Mouse (Mus musculus) liver, embryonic 14.5 days (tissue): ENCODE results near the gene Ctxn1. TPM values are rescaled to one million over a fixed set of nuclear protein-coding genes. Genes with fewer than 3 reads are reported as not detected.

Experiments
- ATAC-seq: fragments of 200-750 bp; cut with Nextera tagmentation; 2 replicates; pipeline ENCODE4 v1.8.0; 2017; ENCODE audit warnings: moderate number of reproducible peaks, mild to moderate bottlenecking, moderate library complexity; ENCODE audit not compliant: insufficient read depth
- DNase-seq, 3 experiments: peaks; one replicate each; pipeline ENCODE4 v3.0.0-alpha.2; 2012 to 2013; ENCODE audit warnings: low read depth in 3 of 3, low spot score in 3 of 3
- H3K27ac ChIP-seq: fragments of 300-500 bp; sonication (generic); 2 replicates; pipeline ENCODE4 v1.5.1; 2014; ENCODE audit warnings: moderate library complexity, mild to moderate bottlenecking, control low read depth, inconsistent platforms
- H3K27me3 ChIP-seq: fragments of 300-500 bp; sonication (generic); 2 replicates; pipeline ENCODE4 v1.6.1; 2014; ENCODE audit warnings: mild to moderate bottlenecking, low read length, moderate library complexity; ENCODE audit not compliant: control insufficient read depth, insufficient read depth
- H3K36me3 ChIP-seq: fragments of 300-500 bp; sonication (generic); replicated peaks from 2 replicates; pipeline ENCODE4 v1.6.1; 2014; ENCODE audit warnings: low read depth; ENCODE audit not compliant: control insufficient read depth, insufficient read depth
- H3K4me1 ChIP-seq, 2 experiments: fragments of 200-500 bp in 1 of 2; fragments of 300-500 bp in 1 of 2; sonication (generic) in 1 of 2; replicated peaks; 2 replicates each; pipeline ENCODE4 v1.6.1; 2012 to 2014; ENCODE audit warnings: antibody characterized with exemption in 1 of 2, inconsistent platforms in 1 of 2, low read length in 1 of 2; ENCODE audit not compliant: control insufficient read depth in 2 of 2, insufficient read depth in 2 of 2
- H3K4me2 ChIP-seq: fragments of 300-500 bp; sonication (generic); 2 replicates; pipeline ENCODE4 v1.6.1; 2014; ENCODE audit warnings: low read depth, mild to moderate bottlenecking, control low read depth, moderate library complexity
- H3K4me3 ChIP-seq, 2 experiments: fragments of 200-500 bp in 1 of 2; fragments of 300-500 bp in 1 of 2; sonication (generic) in 1 of 2; 2 replicates each; pipeline ENCODE4 v1.5.1; 2012 to 2014; ENCODE audit warnings: low read depth in 2 of 2, low read length in 2 of 2, mild to moderate bottlenecking in 2 of 2, control low read depth in 1 of 2, inconsistent platforms in 1 of 2, moderate library complexity in 1 of 2; ENCODE audit not compliant: insufficient read depth in 1 of 2
- H3K9ac ChIP-seq: fragments of 300-500 bp; sonication (generic); replicated peaks from 2 replicates; pipeline ENCODE4 v1.6.1; 2014; ENCODE audit warnings: mild to moderate bottlenecking, control low read depth, moderate library complexity
- H3K9me3 ChIP-seq: fragments of 300-500 bp; sonication (generic); 2 replicates; pipeline ENCODE4 v1.6.1; 2016; ENCODE audit warnings: low read length, mixed read lengths; ENCODE audit not compliant: control insufficient read depth
- CTCF ChIP-seq: IDR thresholded peaks from 2 replicates; pipeline ENCODE4 v1.5.1; 2016; ENCODE audit warnings: antibody characterized with exemption, low read depth, control low read depth
- EP300 ChIP-seq: IDR thresholded peaks from 2 replicates; pipeline ENCODE4 v1.6.1; 2016; ENCODE audit warnings: antibody characterized with exemption, low read depth
- WGBS: fragments of 180-500 bp; shearing (Covaris S2); extraction: QIAGEN DNeasy Blood & Tissue Kit; methylation state at CpG from one replicate; pipeline ENCODE4 v1.1.7; 2014; ENCODE audit not compliant: insufficient replicate concordance; 5-methylcytosine and 5-hydroxymethylcytosine counted together
- polyA plus RNA-seq, 2 experiments: library from polyadenylated mRNA; depleted of rRNA in 1 of 2; stranded (reverse) in 1 of 2; unstranded in 1 of 2; fragments of >200 nt; fragmentation: Nextera tagmentation in 1 of 2; extraction: Ambion mirVana in 1 of 2; gene quantifications; 2 replicates each; pipeline versions ENCODE4 v1.2.1 to v1.2.3; 2012 to 2014

Ctxn1 gene
- polyA plus RNA-seq, 2 experiments, result 1.1 to 3.0 TPM

DNA sequence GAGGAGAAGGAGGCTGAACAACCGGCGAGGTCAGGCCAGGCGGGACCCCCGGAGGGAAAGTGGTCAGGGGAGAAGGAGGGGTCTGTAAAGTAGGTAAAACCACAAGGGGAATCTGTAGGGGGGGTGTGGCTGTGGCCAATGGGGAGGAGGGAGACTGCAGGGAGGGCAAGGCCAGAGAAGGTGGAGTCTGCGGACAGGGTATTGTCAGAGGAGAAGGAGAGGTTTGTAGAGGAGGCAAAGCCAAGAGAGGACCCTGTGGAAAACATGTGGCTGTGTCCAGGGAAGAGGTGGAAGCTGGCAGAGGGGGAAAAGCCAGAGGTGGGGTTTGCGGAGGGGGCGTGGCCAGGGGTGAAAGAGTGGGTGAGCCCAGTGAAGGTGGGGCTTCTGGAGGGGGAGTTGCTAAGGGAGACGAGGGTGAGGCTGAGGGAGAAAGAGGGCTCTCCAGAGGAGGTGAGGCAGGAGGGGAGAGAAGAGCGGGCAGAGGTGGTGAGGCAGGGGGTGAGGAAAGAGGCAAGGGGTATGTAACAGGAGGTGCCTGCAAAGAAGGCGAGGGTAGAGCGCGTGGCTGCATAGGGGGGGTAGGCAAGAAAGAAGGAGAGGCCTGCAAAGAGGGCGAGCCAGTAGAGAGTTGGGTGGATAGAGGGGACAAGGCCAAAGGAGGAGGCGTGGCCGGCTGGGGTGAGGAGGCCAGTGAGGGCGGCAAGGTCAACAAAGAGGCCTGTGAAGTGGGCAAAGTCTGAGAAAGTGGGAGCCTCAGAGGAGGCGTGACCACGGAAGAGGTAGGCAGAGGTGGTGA, 45.7 kb downstream of the Ctxn1 start:
- H3K36me3 ChIP-seq, result no peaks in the 10 kb centered on the region
- ATAC-seq (peak; percentile 67), DNase-seq (no peak)
- peak overlapping the region; percentile 65 for H3K4me2 ChIP-seq
- H3K27me3 ChIP-seq, result peaks cover 49% of the 10 kb centered on the region
- peaks cover 0 to 10% of the 10 kb centered on the region in 2 experiments; a peak in 2 of 4 replicates for H3K4me1 ChIP-seq
- peak overlapping the region; percentile 42 for H3K4me3 ChIP-seq
- H3K27ac ChIP-seq, result no peak overlapping the region
- H3K9me3 ChIP-seq, result no peaks in the 10 kb centered on the region
- TF ChIP-seq EP300 (no peak), CTCF (no peak)
- WGBS, result under 1% methylated on average over 18 of the region's 18 CpGs
- H3K9ac ChIP-seq, result no peak overlapping the region; the same call in 1 of the 2 replicates

DNA sequence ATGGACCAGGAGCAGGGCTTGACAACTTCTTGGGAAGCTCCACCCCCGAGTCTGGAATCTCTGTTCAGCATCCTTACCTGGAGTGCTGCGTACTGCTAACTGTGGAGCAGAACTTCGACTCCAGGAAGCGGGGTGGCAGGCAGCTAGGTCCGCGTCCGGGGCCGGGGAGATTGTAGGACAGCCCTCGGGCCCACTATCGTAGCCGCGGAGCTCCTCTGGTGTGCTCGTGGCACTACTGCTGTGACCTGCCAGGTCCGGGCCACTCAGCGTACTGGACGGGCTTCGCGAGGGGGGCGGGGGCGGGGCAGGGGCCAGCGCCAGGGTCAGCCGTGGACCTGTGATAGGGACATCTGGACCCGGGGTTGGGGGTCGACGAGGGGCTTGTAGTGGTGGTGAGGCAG, 46.3 kb downstream of the Ctxn1 start:
- TF ChIP-seq CTCF (no peak), EP300 (no peak)
- no peak for DNase-seq
- Histone ChIP-seq H3K36me3 (no peaks in the 10 kb centered on the region), H3K27me3 (peaks cover 44% of the 10 kb centered on the region), H3K9ac (no peak overlapping the region), H3K4me1 (peaks cover 0 to 10% of the 10 kb centered on the region in 2 experiments; a peak in 2 of 4 replicates), H3K27ac (no peak overlapping the region), H3K4me3 (peak overlapping the region; percentile 15 to 42; a peak in 3 of 4 replicates), H3K4me2 (peak overlapping the region; percentile 65), H3K9me3 (no peaks in the 10 kb centered on the region)
- 1% methylated on average over 25 of the region's 25 CpGs for WGBS
- peak; percentile 21; the same call in 1 of the 2 replicates for ATAC-seq

DNA sequence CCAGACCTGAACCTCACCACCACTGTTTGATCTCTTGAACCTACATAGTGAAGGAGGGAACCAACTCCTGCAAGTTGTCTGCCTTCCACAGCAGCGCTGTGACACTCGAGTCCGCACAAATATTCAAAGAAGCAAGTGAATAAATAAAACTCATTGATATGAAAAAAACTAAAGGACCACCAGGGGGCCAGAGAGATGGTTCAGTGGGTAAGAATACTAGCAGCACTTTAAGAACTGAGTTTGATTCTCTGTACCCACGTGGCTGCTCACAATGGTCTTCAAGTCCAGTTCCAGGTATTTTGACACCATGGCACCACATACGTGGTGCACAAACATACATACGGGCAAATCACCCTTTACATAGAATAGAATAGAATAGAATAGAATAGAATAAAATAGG, 48.0 kb downstream of the Ctxn1 start:
- peaks cover 37% of the 10 kb centered on the region for H3K27me3 ChIP-seq
- H3K9ac ChIP-seq, result no peak overlapping the region
- H3K27ac ChIP-seq, result no peak overlapping the region
- DNase-seq, result no peak
- H3K4me2 ChIP-seq, result no peak overlapping the region
- no peak for ATAC-seq
- TF ChIP-seq CTCF (no peak), EP300 (no peak)
- H3K9me3 ChIP-seq, result no peaks in the 10 kb centered on the region
- no peak overlapping the region for H3K4me3 ChIP-seq
- 58% methylated on average over 6 of the region's 6 CpGs for WGBS
- no peaks in the 10 kb centered on the region for H3K36me3 ChIP-seq
- H3K4me1 ChIP-seq, result peaks cover 0 to 10% of the 10 kb centered on the region in 2 experiments; a peak in 3 of 4 replicates

Other genes starting within 250 kb of the Ctxn1 start
- gene Cd209f, start 153.4 kb downstream of the Ctxn1 start, polyA plus RNA-seq (2012; rRNA removed), result 0.27 and 0.48 TPM in 2 replicates
- 0.76 and 0.97 TPM in 2 replicates for gene Cd209f, start 153.4 kb downstream of the Ctxn1 start, polyA plus RNA-seq (2014; fragmentation: Nextera tagmentation; extraction: Ambion mirVana)
- 0.03 TPM in 1 of 2 replicates, not detected in the other for gene Cd209g, start 125.2 kb downstream of the Ctxn1 start, polyA plus RNA-seq (2012; rRNA removed)
- gene Cd209g, start 125.2 kb downstream of the Ctxn1 start, polyA plus RNA-seq (2014; fragmentation: Nextera tagmentation; extraction: Ambion mirVana), result 0.14 TPM in 1 of 2 replicates, not detected in the other
- 3.3 TPM in 2 replicates for gene Evi5l, start 92.7 kb downstream of the Ctxn1 start, polyA plus RNA-seq (2012; rRNA removed)
- 3.4 and 4.9 TPM in 2 replicates for gene Evi5l, start 92.7 kb downstream of the Ctxn1 start, polyA plus RNA-seq (2014; fragmentation: Nextera tagmentation; extraction: Ambion mirVana)
- 0.22 and 0.39 TPM in 2 replicates for gene Prr36, start 41.8 kb downstream of the Ctxn1 start, polyA plus RNA-seq (2012; rRNA removed)
- gene Prr36, start 41.8 kb downstream of the Ctxn1 start, polyA plus RNA-seq (2014; fragmentation: Nextera tagmentation; extraction: Ambion mirVana), result 0.17 and 0.33 TPM in 2 replicates
- gene Lrrc8e, start 32.4 kb downstream of the Ctxn1 start, polyA plus RNA-seq (2012; rRNA removed), result 0.03 and 0.04 TPM in 2 replicates
- gene Lrrc8e, start 32.4 kb downstream of the Ctxn1 start, polyA plus RNA-seq (2014; fragmentation: Nextera tagmentation; extraction: Ambion mirVana), result 0.13 and 0.18 TPM in 2 replicates
- gene Map2k7, start 20.5 kb downstream of the Ctxn1 start, polyA plus RNA-seq (2012; rRNA removed), result 11.7 and 13.2 TPM in 2 replicates
- gene Map2k7, start 20.5 kb downstream of the Ctxn1 start, polyA plus RNA-seq (2014; fragmentation: Nextera tagmentation; extraction: Ambion mirVana), result 6.6 and 7.8 TPM in 2 replicates
- 0.47 and 0.66 TPM in 2 replicates for gene Gm49320, start 20.4 kb downstream of the Ctxn1 start, polyA plus RNA-seq (2012; rRNA removed)
- gene Gm49320, start 20.4 kb downstream of the Ctxn1 start, polyA plus RNA-seq (2014; fragmentation: Nextera tagmentation; extraction: Ambion mirVana), result 0.05 and 0.14 TPM in 2 replicates
- gene Tgfbr3l, start 11.1 kb downstream of the Ctxn1 start, polyA plus RNA-seq (2012; rRNA removed), result 5.2 and 6.4 TPM in 2 replicates
- 0.30 and 0.34 TPM in 2 replicates for gene Tgfbr3l, start 11.1 kb downstream of the Ctxn1 start, polyA plus RNA-seq (2014; fragmentation: Nextera tagmentation; extraction: Ambion mirVana)
- 11.5 and 13.0 TPM in 2 replicates for gene Snapc2, start 6.2 kb downstream of the Ctxn1 start, polyA plus RNA-seq (2012; rRNA removed)
- 14.1 and 15.5 TPM in 2 replicates for gene Snapc2, start 6.2 kb downstream of the Ctxn1 start, polyA plus RNA-seq (2014; fragmentation: Nextera tagmentation; extraction: Ambion mirVana)
- 28.3 and 41.3 TPM in 2 replicates for gene Timm44, start 16.6 kb upstream of the Ctxn1 start, polyA plus RNA-seq (2012; rRNA removed)
- 38.5 and 42.4 TPM in 2 replicates for gene Timm44, start 16.6 kb upstream of the Ctxn1 start, polyA plus RNA-seq (2014; fragmentation: Nextera tagmentation; extraction: Ambion mirVana)
- gene Ccl25, start 65.9 kb upstream of the Ctxn1 start, polyA plus RNA-seq (2012; rRNA removed), result 4.2 TPM in 2 replicates
- 4.0 and 5.2 TPM in 2 replicates for gene Ccl25, start 65.9 kb upstream of the Ctxn1 start, polyA plus RNA-seq (2014; fragmentation: Nextera tagmentation; extraction: Ambion mirVana)
- 23.9 and 32.5 TPM in 2 replicates for gene Elavl1, start 66.1 kb upstream of the Ctxn1 start, polyA plus RNA-seq (2012; rRNA removed)
- 94.5 and 118 TPM in 2 replicates for gene Elavl1, start 66.1 kb upstream of the Ctxn1 start, polyA plus RNA-seq (2014; fragmentation: Nextera tagmentation; extraction: Ambion mirVana)
- gene Cers4, start 233.8 kb upstream of the Ctxn1 start, polyA plus RNA-seq (2012; rRNA removed), result 1.0 and 1.4 TPM in 2 replicates
- gene Cers4, start 233.8 kb upstream of the Ctxn1 start, polyA plus RNA-seq (2014; fragmentation: Nextera tagmentation; extraction: Ambion mirVana), result 1.2 and 1.7 TPM in 2 replicates